ENCODE assay signal across 12 mouse cellular contexts in the genomic region with DNA sequence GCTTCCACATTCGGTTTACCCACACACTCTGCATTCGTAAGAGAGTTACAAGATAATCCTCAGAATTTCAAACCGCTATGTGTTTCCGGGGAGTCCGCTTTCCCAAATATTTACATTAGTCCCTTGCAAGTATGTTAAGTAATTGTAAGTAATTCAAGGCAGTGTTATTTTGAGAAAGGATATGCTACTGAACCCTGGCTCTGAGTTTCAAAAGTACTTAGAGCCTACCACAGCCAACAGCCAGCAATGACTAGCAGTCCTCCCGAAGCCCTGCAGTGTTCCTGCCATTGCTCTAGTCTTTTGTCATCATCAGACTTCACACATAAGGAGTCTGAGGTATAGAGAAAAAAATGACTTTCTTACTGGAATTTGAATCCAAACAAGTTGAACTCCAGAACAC.
"Had no signal": no experiment of that assay in that cellular context is flagged by ENCODE, and none has a peak within 500 bp of the region (broad histone marks: within the 10 kb centered on the region; RNA-seq: fewer than 3 reads in every experiment).

No protein-coding gene starts in this region.

- H3K9me3 ChIP-seq: kidney, embryonic 15.5 days; limb, embryonic 13.5 days; midbrain, embryonic 13.5 days; neural tube, embryonic 15.5 days had no signal

- H3K4me3 ChIP-seq: kidney, embryonic 15.5 days; limb, embryonic 13.5 days; midbrain, embryonic 13.5 days; myocyte; neural tube, embryonic 15.5 days had no signal

- H3K27ac ChIP-seq: kidney, embryonic 15.5 days; limb, embryonic 13.5 days; liver, embryonic 14.5 days; midbrain, embryonic 13.5 days; neural tube, embryonic 15.5 days had no signal

- H3K27me3 ChIP-seq: kidney, embryonic 15.5 days; limb, embryonic 13.5 days; midbrain, embryonic 13.5 days; neural tube, embryonic 15.5 days had no signal

- H3K9ac ChIP-seq: kidney, embryonic 15.5 days; limb, embryonic 13.5 days; liver, embryonic 14.5 days; midbrain, embryonic 13.5 days; neural tube, embryonic 15.5 days had no signal

- H3K4me2 ChIP-seq: kidney, embryonic 15.5 days; limb, embryonic 13.5 days; midbrain, embryonic 13.5 days; neural tube, embryonic 15.5 days had no signal

- DNase-seq: kidney, adult 2 months; kidney, postnatal 14 days; left cerebral cortex, postnatal 4 days; lung, postnatal 10 days; spleen, adult 18-20 months; thymus, postnatal 4 days had no signal

- H3K4me1 ChIP-seq: kidney, embryonic 15.5 days; limb, embryonic 13.5 days; midbrain, embryonic 13.5 days; neural tube, embryonic 15.5 days had no signal

- ATAC-seq: midbrain, embryonic 13.5 days had no signal

- H3K36me3 ChIP-seq: kidney, embryonic 15.5 days; limb, embryonic 13.5 days; midbrain, embryonic 13.5 days; neural tube, embryonic 15.5 days had no signal
